Mouse (Mus musculus): Measurements from ENCODE around the gene Cep19.

Gene Cep19

DNA sequence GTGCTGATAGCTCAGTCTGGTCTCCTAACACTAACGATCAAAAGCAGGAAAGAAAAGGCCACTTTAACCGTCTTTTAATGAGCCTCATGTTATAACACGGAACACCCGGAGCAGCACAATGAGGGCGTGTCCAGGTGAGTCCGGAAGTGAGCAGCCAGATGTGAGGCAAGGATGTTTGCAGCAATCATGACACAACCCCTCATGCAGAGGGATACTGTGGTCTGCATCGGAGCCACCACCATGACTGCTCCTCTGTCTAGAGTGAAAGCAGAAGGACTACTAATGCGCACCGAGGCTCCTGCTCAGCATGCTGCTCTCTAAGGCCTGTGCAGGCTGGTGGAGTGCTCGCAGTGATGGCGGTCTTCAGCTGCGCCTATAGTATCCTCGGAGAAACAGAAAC lies 2.7 kb downstream of the Cep19 start:
- in situ Hi-C loops (cut with MboI; ENCODE audit: low pct_unique_long_range_greater_than_20kb in 1 of 2, low sequenced_read_pairs in 2 of 2, unreplicated experiment in 1 of 2), result no loop called here

DNA sequence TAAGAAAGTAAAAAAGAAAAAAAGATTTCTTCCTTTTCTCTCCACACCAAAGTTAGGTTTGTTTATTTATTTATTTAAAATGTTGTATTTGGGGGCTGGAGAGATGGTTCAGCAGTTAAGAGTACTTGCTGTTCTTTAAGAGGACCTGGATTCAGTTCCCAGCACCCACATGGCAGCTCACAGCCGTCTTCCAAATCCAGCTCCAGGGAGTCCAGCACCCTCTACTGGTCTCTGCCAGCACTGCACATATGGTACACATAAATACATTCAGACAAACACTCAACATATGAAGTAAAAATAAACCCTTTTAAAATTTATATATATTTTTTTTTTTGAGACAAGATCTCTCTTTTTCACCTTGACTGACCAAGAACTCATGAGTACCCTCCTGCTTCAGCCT lies 6.1 kb downstream of the Cep19 start:
- in situ Hi-C loops (cut with MboI; ENCODE audit: low pct_unique_long_range_greater_than_20kb in 1 of 2, low sequenced_read_pairs in 2 of 2, unreplicated experiment in 1 of 2), result no loop called here

DNA sequence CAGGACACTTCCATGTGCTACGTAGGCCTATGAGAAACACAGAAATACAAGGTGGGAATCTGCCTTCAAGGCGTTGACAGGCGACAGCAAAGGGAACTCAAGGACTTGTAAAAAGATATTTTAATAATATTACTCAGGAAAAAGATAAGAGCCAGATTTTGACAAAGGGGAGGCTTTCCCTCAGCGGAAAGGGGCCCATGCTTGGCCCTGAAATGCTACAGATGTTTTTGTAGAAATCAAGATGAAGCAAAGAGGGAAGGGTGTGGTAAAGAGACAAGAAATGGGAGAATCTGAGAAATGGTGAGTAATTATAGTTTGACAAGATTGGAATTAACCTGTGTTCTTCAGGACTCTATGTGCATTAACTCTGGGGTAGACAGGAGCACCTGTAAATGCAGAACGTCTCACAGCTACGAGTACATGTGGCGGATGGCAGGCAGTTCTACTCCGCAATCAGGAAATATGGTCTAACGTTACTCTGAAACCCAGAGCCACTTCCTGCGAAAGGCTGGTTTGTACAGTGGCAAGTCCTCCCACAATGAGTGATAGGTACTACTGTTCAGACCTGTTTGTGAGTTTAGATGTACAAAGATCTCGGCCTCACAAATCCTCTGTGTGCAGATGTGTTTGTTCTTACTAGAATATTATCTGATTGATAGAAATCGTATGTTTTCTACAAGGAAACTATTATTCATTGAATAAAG lies 7.9 kb downstream of the Cep19 start:
- in situ Hi-C loops (cut with MboI; ENCODE audit: low pct_unique_long_range_greater_than_20kb in 1 of 2, low sequenced_read_pairs in 2 of 2, unreplicated experiment in 1 of 2), result no loop called here

DNA sequence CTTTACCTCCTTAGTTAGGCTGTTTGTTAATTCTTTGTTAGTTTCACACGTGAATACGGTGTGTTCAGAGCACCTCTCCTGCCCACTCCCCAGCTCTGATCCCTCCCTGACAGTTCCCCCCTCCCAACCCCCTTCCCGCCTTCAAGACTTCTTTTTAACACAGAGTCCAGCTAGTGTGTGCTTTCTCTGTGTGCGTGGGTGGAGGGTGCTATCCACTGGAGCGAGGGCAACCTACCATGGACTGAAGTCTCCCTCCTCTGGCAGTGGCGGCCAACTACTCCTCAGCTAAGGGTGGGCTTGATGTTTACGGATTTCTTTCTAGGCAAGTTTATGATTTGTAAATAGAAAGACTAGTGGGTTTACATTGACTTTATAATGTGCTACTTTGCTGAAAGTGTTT lies 8.6 kb downstream of the Cep19 start:
- in situ Hi-C loops (cut with MboI; ENCODE audit: low pct_unique_long_range_greater_than_20kb in 1 of 2, low sequenced_read_pairs in 2 of 2, unreplicated experiment in 1 of 2), result no loop called here

DNA sequence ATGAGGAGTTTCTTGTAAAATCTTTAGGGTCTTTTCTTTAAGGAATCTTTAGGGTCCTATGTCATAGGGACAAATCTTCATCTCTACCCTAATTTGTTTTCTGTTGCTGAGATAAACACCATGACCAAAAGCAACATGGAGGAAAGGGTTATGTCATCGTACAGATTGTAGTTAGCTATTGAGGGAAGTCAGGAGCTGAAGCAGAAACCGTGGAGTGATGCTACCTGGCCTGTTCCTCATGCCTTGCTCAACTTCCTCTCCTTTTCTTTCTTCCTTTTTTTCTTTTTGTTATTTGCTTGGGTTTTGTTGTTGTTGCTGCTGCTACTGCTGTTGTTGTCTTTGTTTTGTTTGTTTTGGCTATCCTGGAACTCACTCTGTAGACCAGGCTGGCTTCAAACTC lies 9.0 kb downstream of the Cep19 start:
- in situ Hi-C loops (cut with MboI; ENCODE audit: low pct_unique_long_range_greater_than_20kb in 1 of 2, low sequenced_read_pairs in 2 of 2, unreplicated experiment in 1 of 2), result no loop called here

DNA sequence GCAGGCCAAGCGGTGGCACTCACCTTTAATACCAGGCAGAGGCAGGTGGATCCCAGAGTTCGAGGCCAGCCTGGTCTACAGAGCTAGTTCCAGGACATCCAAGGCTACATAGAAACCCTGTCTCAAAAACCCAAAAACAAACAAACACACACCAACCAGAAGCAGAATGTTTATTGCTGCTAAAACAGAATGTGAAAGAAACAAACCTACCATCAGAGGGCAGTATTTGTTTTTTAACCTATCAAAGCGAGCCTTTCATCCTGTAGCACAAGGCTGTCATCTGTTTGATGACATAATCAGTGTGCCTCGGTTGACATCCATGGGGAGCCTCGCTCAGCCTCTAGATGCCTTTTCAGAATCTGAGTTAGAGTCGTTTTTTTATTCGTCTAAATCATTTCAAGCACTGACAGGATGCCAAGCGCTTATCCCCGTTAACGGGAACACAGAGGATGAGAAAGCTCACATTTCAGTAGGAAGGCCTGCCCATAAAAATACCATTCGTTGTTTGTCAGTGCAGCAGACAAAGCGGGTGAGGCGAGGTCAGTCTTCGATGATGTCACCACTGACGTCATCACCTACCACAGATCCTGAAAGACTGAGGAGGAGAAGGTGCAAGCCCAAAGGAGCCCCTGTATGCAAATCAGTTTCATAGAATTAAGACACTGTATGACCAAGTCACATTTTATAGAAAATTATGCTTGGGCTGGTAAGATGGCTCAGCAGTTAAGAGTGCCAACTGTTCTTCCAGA lies 11.5 kb downstream of the Cep19 start:
- in situ Hi-C loops (cut with MboI; ENCODE audit: low pct_unique_long_range_greater_than_20kb in 1 of 2, low sequenced_read_pairs in 2 of 2, unreplicated experiment in 1 of 2), result no loop called here

DNA sequence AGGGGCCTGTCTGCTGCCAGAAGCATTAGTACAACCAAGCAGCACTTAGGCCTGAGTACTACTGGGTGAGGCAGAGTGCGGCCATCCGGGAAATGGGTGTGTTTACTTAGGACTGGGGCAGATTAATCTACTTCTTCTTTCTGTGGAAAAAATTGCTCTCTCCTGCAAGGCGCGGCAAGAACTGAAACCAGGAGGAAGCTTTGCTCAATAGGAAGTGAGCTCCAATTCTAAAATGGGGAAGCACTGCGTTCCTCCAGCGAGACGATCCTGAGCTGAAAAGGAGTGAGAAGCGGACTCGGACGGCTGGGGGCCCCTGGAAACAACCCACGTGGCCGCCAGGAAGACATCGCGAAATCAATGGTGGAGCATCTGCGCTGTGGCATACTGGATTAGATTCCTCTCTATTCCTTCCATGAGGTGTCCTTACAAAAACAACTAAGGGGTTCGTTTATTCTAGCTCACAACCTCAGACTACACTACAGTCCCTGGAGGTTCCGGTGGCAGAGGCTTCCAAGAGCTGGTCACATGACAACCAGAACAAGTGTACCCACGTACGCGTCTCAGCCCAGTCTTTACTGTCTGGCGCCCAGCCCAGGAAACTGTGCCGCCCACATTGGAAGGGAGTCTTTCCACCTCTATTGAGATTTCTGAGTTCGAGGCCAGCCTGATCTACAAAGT lies 14.1 kb downstream of the Cep19 start:
- in situ Hi-C loops (cut with MboI; ENCODE audit: low pct_unique_long_range_greater_than_20kb in 1 of 2, low sequenced_read_pairs in 2 of 2, unreplicated experiment in 1 of 2), result no loop called here

DNA sequence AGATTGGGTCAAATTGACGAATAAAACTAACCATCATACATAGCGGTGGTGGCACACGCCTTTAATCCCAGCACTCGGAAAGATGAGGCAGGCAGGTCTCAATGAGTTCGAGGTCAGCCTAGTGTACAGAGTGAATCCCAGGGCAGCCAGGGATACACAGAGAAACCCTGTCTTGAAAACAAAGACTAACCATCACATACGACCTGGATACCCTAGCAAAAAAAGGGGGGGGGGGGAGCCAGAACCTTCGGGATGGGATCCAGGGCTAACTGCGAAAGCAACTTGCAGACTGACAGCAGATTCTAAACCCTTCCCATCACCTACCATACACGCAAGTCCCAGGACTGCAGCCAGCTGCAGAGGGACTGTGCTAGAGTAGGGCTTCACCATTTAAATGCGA lies 14.8 kb downstream of the Cep19 start:
- in situ Hi-C loops (cut with MboI; ENCODE audit: low pct_unique_long_range_greater_than_20kb in 1 of 2, low sequenced_read_pairs in 2 of 2, unreplicated experiment in 1 of 2), result no loop called here

DNA sequence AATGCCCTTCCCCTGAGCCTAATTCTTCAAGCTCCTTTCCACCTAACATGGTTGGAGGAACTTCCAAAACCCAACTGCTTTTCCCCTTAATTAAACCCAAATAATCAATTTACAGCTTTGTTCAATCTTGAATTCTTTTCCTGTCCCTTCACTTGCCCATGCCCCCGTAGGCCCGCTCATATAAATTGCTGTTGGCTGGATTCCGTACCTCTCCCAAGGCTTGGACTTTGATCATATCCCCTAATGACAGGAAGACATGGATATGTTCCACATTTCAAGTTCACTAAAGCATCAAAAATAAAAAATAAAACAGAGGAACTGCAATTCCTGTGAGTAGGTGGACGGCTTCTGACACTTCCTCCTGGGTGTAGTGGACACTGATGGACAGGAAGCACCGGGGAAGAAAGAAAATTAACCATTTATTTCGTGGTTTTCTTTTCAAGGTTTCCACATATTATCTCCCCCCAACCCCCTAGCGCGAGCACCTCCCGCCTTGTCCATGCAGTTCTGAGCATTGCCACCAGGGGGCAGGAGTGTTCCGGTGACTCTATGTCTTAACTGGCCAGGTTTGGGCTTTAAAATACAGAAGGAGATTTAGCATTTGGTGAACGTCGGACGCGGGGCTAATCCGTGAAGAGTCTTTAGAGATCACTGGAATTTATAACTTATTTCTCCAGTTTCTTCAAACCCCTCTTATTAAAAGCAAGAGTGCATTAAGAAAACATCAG lies 15.5 kb downstream of the Cep19 start:
- in situ Hi-C loops (cut with MboI; ENCODE audit: low pct_unique_long_range_greater_than_20kb in 1 of 2, low sequenced_read_pairs in 2 of 2, unreplicated experiment in 1 of 2), result no loop called here

DNA sequence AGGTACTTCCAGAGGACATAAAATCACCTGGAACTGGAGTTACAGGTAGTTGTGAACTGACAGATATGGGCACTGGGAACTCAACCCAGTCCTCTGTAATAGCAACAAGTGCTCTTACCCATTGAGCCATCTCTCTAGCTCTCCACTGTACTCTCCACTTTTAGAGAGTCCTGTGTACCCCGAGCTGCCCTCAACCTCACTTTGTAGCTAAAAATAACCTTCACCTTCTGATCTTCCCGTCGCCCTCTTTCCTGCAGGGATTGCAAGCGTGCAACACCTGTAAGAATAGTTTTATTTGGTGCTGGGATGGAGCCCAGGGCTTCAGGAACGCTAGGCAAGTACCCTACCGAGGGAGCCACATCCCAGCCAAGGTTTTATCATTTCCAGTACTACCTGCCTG lies 16.2 kb downstream of the Cep19 start:
- in situ Hi-C loops (cut with MboI; ENCODE audit: low pct_unique_long_range_greater_than_20kb in 1 of 2, low sequenced_read_pairs in 2 of 2, unreplicated experiment in 1 of 2), result no loop called here

DNA sequence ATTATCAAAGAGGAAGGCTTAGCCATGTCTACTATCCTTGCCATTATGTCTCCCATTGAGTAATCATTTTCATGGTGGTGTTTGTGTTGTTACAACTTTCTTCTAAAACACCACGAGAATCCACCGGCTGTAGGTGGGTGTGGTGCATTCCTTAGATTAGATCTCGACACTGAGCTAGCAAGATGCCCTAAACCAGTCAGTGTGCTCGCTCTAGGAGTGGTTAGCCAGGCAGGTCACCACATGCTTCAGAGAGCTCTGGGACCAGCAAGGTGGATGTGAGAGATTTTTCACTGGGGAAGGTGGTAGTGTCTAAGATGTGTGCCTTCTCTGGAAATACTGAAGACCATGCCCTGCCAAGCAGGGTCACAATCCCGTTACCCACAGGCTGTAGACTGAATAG lies 16.6 kb downstream of the Cep19 start:
- in situ Hi-C loops (cut with MboI; ENCODE audit: low pct_unique_long_range_greater_than_20kb in 1 of 2, low sequenced_read_pairs in 2 of 2, unreplicated experiment in 1 of 2), result no loop called here

DNA sequence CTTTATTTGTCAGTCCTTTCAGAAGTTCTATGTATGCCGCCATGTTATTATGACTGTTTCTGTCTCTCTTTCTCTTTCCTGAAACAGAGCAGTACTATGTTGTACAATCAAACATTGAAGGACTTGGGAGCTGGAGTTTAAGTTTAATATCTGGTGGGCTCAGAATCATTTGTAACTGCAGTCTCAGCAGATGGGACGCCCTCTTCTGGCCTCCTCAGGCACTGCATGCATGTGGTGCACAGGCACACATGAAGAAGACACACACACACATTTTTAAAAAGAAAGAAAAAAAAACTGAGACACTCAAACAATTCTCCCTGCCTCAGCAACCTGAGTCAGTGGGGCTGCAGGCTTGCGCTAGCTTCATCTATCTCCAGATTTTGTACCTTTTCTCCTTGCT lies 20.9 kb downstream of the Cep19 start:
- in situ Hi-C loops (cut with MboI; ENCODE audit: low pct_unique_long_range_greater_than_20kb in 1 of 2, low sequenced_read_pairs in 2 of 2, unreplicated experiment in 1 of 2), result no loop called here

DNA sequence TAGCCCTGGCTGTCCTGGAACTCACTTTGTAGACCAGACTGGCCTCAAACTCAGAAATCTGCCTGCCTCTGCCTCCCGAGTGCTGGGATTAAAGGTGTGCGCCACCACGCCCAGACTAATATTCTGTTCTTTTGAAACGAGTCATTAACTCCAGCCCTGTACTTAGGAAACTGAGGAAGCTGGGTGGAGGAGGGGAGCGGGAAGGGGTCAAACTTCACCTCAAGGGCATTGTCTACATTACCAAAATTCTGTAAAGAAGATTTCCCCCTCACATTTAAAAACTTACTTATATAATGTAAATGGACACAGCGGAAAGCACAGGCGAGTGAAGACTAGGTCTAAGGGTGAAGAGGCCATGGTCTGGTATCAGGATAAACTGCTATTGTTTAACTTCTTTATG lies 24.4 kb downstream of the Cep19 start:
- in situ Hi-C loops (cut with MboI; ENCODE audit: low pct_unique_long_range_greater_than_20kb in 1 of 2, low sequenced_read_pairs in 2 of 2, unreplicated experiment in 1 of 2), result no loop called here

DNA sequence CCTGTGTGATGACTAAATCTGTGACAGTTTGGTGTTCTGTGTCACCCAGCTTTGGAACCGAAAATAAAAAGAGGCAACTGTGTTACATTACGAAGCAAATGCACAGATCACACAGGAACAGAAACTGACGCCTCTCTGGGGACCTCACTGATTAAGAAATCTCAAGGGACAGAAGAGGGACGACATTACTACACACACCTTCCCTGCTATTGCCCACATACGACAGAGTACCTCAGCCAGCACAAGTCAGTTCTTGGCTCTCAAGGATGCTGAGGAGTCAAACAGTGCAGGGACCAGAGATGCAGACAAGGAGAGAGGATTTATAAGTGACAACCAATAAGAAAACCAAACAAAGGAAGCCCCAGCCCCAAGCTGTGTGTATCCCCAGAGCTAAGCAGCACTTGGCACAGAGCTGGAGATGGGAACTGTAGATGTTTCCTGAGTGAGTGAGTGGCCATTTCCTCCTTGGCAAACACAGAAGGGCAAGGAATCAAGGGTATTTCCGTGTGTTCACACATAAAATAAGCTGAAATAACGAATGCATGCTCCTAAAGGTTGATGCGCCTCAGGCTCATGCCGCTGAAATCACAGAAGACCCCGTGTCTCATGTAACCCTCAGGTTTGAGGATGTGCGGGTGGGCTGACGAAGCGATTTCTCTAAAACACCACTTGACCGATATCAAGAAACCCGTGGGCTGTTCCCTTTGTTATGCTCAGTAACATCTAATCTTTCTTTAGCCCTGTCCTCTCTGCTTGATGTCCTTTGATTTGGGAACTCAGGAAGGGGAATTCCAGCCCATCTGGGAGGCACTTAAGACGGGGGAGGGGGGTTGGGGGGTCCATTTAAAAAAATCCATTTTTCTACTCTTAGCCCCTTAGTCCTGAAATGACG lies 25.1 kb downstream of the Cep19 start:
- in situ Hi-C loops (cut with MboI; ENCODE audit: low pct_unique_long_range_greater_than_20kb in 1 of 2, low sequenced_read_pairs in 2 of 2, unreplicated experiment in 1 of 2), result no loop called here

DNA sequence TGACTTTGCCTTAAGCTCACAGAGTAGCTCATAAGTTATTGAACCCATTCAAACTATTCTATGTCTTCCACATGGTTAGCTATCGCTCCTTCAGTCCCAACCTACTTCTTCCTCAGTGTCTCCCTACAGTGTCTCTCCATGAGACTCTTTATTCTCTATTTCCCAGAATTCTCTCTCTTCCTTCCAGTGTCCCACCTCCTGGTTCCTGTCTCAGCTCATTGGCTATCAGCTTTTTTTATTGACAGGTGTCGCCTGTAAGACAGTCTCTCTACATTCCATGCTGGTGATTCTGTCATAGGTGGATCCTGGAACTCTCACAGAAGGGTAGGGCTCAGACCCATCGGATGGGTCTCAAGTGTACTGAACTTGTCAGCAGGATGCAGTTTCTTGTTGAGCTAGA lies 25.8 kb downstream of the Cep19 start:
- in situ Hi-C loops (cut with MboI; ENCODE audit: low pct_unique_long_range_greater_than_20kb in 1 of 2, low sequenced_read_pairs in 2 of 2, unreplicated experiment in 1 of 2), result no loop called here

DNA sequence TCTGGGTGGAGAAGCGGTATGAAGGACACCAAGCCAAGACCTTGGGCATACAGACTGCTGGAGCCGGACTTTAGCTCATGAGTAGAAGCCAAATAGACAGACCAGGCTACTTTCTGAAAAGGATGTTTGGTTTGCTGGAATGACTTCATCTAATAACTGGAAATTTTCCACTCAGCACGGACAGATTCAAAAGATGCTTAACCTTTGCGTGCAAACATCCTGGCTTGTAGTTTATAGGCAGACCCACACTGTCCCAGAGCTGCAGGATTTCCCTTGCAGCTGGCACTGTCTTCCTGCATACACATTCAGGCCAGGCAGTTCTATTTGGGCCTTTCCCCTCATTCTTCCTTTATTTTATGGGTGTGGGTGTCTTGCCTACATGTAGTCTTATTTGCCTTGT lies 27.4 kb downstream of the Cep19 start:
- in situ Hi-C loops (cut with MboI; ENCODE audit: low pct_unique_long_range_greater_than_20kb in 1 of 2, low sequenced_read_pairs in 2 of 2, unreplicated experiment in 1 of 2), result no loop called here

DNA sequence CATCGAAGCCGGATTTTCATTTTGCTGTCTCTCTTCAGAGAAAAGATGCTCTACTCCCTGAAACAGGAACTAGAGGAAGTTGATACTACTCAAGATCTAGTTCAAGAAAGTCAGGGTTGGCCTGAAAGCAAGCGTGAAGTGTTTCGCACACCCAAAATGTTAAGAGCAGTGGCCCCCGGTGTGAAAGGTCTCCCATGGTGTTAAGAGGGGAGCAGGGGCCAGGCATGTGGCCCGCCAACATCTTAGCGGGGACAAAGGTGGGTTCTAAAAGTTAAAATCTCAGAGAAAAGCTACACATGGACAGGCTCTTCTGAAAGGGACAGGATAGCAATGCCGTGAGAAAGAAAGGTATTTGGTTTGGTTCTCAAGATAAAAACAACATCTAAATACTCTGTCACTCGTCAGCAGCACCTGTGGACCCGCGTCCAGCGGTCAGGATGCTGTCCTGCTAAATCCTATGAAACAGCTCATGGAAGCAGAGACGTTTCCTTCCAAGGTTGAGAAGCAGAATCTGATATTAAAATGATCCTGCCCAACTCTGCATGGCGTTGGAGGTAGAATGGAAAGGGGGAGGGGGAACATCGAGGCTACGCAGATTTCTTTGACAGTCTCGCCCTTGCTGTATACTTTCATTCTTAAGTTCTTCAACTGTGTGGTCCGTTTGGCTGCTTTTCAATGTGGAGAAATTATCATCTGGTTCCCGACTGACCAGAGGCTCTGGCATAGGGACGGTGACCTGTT lies 30.0 kb downstream of the Cep19 start:
- in situ Hi-C loops (cut with MboI; ENCODE audit: low pct_unique_long_range_greater_than_20kb in 1 of 2, low sequenced_read_pairs in 2 of 2, unreplicated experiment in 1 of 2), result no loop called here
